Mouse (Mus musculus): ENCODE data around the gene Cfap97d1.
A peak's percentile ranks its signal among the peaks of the same experiment; 100 is the strongest.
"Not testable (repeated sequence)": the region's sequence is repeated elsewhere in the genome, so short reads cannot be mapped to it uniquely, and the experiment has no call there.

Cfap97d1 gene

GRCm38 (mm10) chr11:101974181-101974580 lies 9.9 kb upstream of the Cfap97d1 start:
- DNase-seq (ENCODE audit: low spot score): no peak

- no peak for DNase-seq (ENCODE audit: low spot score)
Observed at GRCm38 (mm10) chr11:101974923-101975322, 9.2 kb upstream of the Cfap97d1 start.

- DNase-seq (ENCODE audit: low spot score): no peak
Observed at GRCm38 (mm10) chr11:101976949-101977348, 7.1 kb upstream of the Cfap97d1 start.

- DNase-seq (ENCODE audit: low spot score): no peak
Observed at GRCm38 (mm10) chr11:101979140-101979539, 4.9 kb upstream of the Cfap97d1 start.

GRCm38 (mm10) chr11:101980603-101981157 lies 3.4 kb upstream of the Cfap97d1 start:
- DNase-seq (ENCODE audit: low spot score): no peak

- no peak for DNase-seq (ENCODE audit: low spot score)
Observed at GRCm38 (mm10) chr11:101981850-101982249, 2.2 kb upstream of the Cfap97d1 start.

- DNase-seq (ENCODE audit: low spot score): no peak
Observed at GRCm38 (mm10) chr11:101982981-101983411, 1.1 kb upstream of the Cfap97d1 start.

- DNase-seq (ENCODE audit: low spot score): no peak
Observed at GRCm38 (mm10) chr11:101983431-101983921, 603 bp upstream of the Cfap97d1 start.

- DNase-seq (ENCODE audit: low spot score): not testable (repeated sequence)
Observed at GRCm38 (mm10) chr11:101985450-101985849, 1.4 kb downstream of the Cfap97d1 start.

GRCm38 (mm10) chr11:101985990-101986389 lies 1.9 kb downstream of the Cfap97d1 start:
- peak; percentile 84 for DNase-seq (ENCODE audit: low spot score)

- no peak for DNase-seq (ENCODE audit: low spot score)
Observed at GRCm38 (mm10) chr11:101986913-101987312, 2.8 kb downstream of the Cfap97d1 start, which contains the start of gene Dusp3. Gene Dusp3 (minus strand): TSS chr11:101987013.

GRCm38 (mm10) chr11:101990244-101990643 lies 6.2 kb downstream of the Cfap97d1 start:
- DNase-seq (ENCODE audit: low spot score): no peak

- DNase-seq (ENCODE audit: low spot score): no peak
Observed at GRCm38 (mm10) chr11:101991813-101992212, 7.7 kb downstream of the Cfap97d1 start.

- DNase-seq (ENCODE audit: low spot score): no peak
Observed at GRCm38 (mm10) chr11:101992411-101992810, 8.3 kb downstream of the Cfap97d1 start.

- no peak for DNase-seq (ENCODE audit: low spot score)
Observed at GRCm38 (mm10) chr11:101994100-101994499, 10.0 kb downstream of the Cfap97d1 start.

GRCm38 (mm10) chr11:101995938-101996337 lies 11.9 kb downstream of the Cfap97d1 start:
- DNase-seq (ENCODE audit: low spot score): no peak

- no peak for DNase-seq (ENCODE audit: low spot score)
Observed at GRCm38 (mm10) chr11:101998258-101998657, 14.2 kb downstream of the Cfap97d1 start.

- DNase-seq (ENCODE audit: low spot score): no peak
Observed at GRCm38 (mm10) chr11:101999466-101999865, 15.4 kb downstream of the Cfap97d1 start.

- DNase-seq (ENCODE audit: low spot score): no peak
Observed at GRCm38 (mm10) chr11:102004251-102004650, 20.2 kb downstream of the Cfap97d1 start.

- DNase-seq (ENCODE audit: low spot score): no peak
Observed at GRCm38 (mm10) chr11:102006271-102006670, 22.2 kb downstream of the Cfap97d1 start.

- DNase-seq (ENCODE audit: low spot score): no peak
Observed at GRCm38 (mm10) chr11:102006688-102007087, 22.6 kb downstream of the Cfap97d1 start.

- no peak for DNase-seq (ENCODE audit: low spot score)
Observed at GRCm38 (mm10) chr11:102008372-102008771, 24.3 kb downstream of the Cfap97d1 start.

- no peak for DNase-seq (ENCODE audit: low spot score)
Observed at GRCm38 (mm10) chr11:102008954-102009637, 25.0 kb downstream of the Cfap97d1 start.

GRCm38 (mm10) chr11:102010140-102010539 lies 26.1 kb downstream of the Cfap97d1 start:
- no peak for DNase-seq (ENCODE audit: low spot score)
